Comparison of ENCODE assay signal across 20 mouse cellular contexts in the genomic region with DNA sequence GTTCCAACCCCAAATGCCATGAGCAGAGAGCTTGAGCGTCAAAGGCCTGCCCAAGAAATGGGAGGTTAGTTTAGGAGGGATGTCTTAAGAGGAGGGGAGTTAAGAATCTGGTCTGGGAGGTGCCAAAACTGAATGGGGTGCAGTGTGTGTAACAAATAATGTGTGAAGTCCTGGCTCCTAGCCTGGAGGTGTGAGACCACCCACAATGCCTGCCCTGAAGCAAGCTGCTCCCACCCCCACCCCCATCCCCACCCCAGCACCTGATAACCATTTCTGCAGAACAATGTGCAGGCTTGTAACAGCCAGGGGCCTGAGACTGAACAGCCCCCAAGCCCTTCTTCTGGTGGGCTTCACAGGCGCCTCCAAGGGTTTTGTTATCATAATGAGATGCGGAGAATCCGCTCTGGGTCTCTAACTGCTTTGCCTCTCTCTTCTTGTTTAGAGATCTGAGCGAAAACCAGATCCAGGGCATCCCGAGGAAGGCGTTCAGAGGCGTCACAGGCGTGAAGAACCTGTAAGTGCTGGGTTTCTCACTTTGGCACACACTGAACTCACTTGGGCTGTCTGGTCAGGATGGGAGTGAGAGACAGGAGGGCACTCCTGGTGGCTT.
DNase-seq lines count a peak whose midpoint lies in the region; ATAC-seq and TF ChIP-seq lines count a peak whose summit lies in the region.
"Had no signal": no experiment of that assay in that cellular context is flagged by ENCODE, and none has a peak within 500 bp of the region (broad histone marks: within the 10 kb centered on the region; RNA-seq: fewer than 3 reads in every experiment).

No protein-coding gene starts in this region.

- no peaks in the 10 kb centered on the region for H3K9me3 ChIP-seq in forebrain, embryonic 10.5 days
- H3K9me3 ChIP-seq in forebrain, postnatal 0 days (ENCODE audit: low read length): no peaks in the 10 kb centered on the region
- no peaks in the 10 kb centered on the region for H3K9me3 ChIP-seq in lung, embryonic 14.5 days (ENCODE audit: low read depth, low read length)
- no peaks in the 10 kb centered on the region for H3K9me3 ChIP-seq in limb, embryonic 12.5 days
- H3K9me3 ChIP-seq: embryonic facial prominence, embryonic 15.5 days; forebrain, embryonic 13.5 days; lung, embryonic 15.5 days; stomach, embryonic 15.5 days had no signal

- H3K36me3 ChIP-seq in forebrain, embryonic 10.5 days (replicated peaks): no peaks in the 10 kb centered on the region
- no peaks in the 10 kb centered on the region for H3K36me3 ChIP-seq in forebrain, postnatal 0 days (ENCODE audit: insufficient read depth)
- H3K36me3 ChIP-seq in lung, embryonic 14.5 days (ENCODE audit: insufficient read depth): no peaks in the 10 kb centered on the region
- no peaks in the 10 kb centered on the region for H3K36me3 ChIP-seq in limb, embryonic 12.5 days
- H3K36me3 ChIP-seq: embryonic facial prominence, embryonic 15.5 days; lung, embryonic 15.5 days; stomach, embryonic 15.5 days had no signal

- peaks cover 100% of the 10 kb centered on the region for H3K4me1 ChIP-seq in forebrain, embryonic 10.5 days
- no peaks in the 10 kb centered on the region for H3K4me1 ChIP-seq in forebrain, postnatal 0 days (ENCODE audit: insufficient read depth)
- peaks cover 7% of the 10 kb centered on the region; the same call in 1 of the 2 replicates for H3K4me1 ChIP-seq in lung, embryonic 14.5 days (ENCODE audit: insufficient read depth)
- H3K4me1 ChIP-seq in limb, embryonic 12.5 days (replicated peaks): peaks cover 85% of the 10 kb centered on the region
- H3K4me1 ChIP-seq: stomach, embryonic 15.5 days had no signal

- no peak for TF ChIP-seq CTCF in forebrain, postnatal 0 days (IDR thresholded peaks at IDR 0.05; ENCODE audit: low read depth)
- no peak for TF ChIP-seq CTCF in lung, embryonic 14.5 days (IDR thresholded peaks at IDR 0.05; ENCODE audit: low read depth)

- H3K27ac ChIP-seq in forebrain, embryonic 10.5 days: peak overlapping the region; percentile 70
- H3K27ac ChIP-seq in forebrain, postnatal 0 days (ENCODE audit: low read depth, low read length): no peak overlapping the region
- H3K27ac ChIP-seq in lung, embryonic 14.5 days (ENCODE audit: low read depth): no peak overlapping the region
- H3K27ac ChIP-seq in limb, embryonic 12.5 days: peak overlapping the region; percentile 64
- H3K27ac ChIP-seq: forebrain, embryonic 13.5 days; layer of hippocampus, adult 2 months; lung, embryonic 15.5 days; stomach, embryonic 15.5 days had no signal

- no peak overlapping the region for H3K4me3 ChIP-seq in forebrain, embryonic 10.5 days
- H3K4me3 ChIP-seq in forebrain, postnatal 0 days (ENCODE audit: low read depth, low read length): no peak overlapping the region
- no peak overlapping the region for H3K4me3 ChIP-seq in lung, embryonic 14.5 days (ENCODE audit: low read depth, low read length)
- no peak overlapping the region for H3K4me3 ChIP-seq in limb, embryonic 12.5 days (replicated peaks)
- H3K4me3 ChIP-seq: embryonic facial prominence, embryonic 15.5 days; forebrain, embryonic 13.5 days; layer of hippocampus, adult 2 months; lung, embryonic 15.5 days; myocyte; stomach, embryonic 15.5 days had no signal

- no peak for ATAC-seq in forebrain, postnatal 0 days
- ATAC-seq in lung, embryonic 14.5 days (ENCODE audit: insufficient read depth): peak; percentile 28; the same call in 1 of the 2 replicates
- ATAC-seq in limb, embryonic 12.5 days (ENCODE audit: insufficient number of reproducible peaks, insufficient read depth, low FRiP score, low TSS enrichment, low read depth): peak; percentile 61
- ATAC-seq: activated CD4-positive, CD25-positive, alpha-beta regulatory T cell, adult 4 months; forebrain, embryonic 13.5 days had no signal

- no peak overlapping the region for H3K4me2 ChIP-seq in forebrain, postnatal 0 days (ENCODE audit: low read depth)
- no peak overlapping the region for H3K4me2 ChIP-seq in lung, embryonic 14.5 days
- no peak overlapping the region for H3K4me2 ChIP-seq in limb, embryonic 12.5 days
- H3K4me2 ChIP-seq: embryonic facial prominence, embryonic 15.5 days; forebrain, embryonic 13.5 days; lung, embryonic 15.5 days; stomach, embryonic 15.5 days had no signal

- WGBS in forebrain, embryonic 10.5 days: 25% methylated on average over 9 of the region's 9 CpGs
- WGBS in forebrain, postnatal 0 days: 38% methylated on average over 9 of the region's 9 CpGs
- WGBS in lung, embryonic 14.5 days: 33% methylated on average over 9 of the region's 9 CpGs
- whole genome bisulfite sequencing in limb, embryonic 12.5 days: 21% methylated on average over 9 of the region's 9 CpGs

- no peak for DNase-seq in forebrain, embryonic 10.5 days (ENCODE audit: extremely low spot score, low spot score)
- no peak for DNase-seq in forebrain, postnatal 0 days
- DNase-seq in lung, embryonic 14.5 days: peak; percentile 35
- DNase-seq in lung, postnatal 25 days (ENCODE audit: low spot score): no peak
- peak; percentile 57 for DNase-seq in embryo, embryonic 10.5 days (ENCODE audit: low spot score)
- no peak for DNase-seq in right cerebral cortex, postnatal 4 days
- no peak for DNase-seq in MN1 (ENCODE audit: low spot score)
- DNase-seq: adrenal gland, postnatal 25 days; heart, adult 11 months; heart, postnatal 10 days; thymus, postnatal 36 days had no signal

- H3K27me3 ChIP-seq in forebrain, embryonic 10.5 days (ENCODE audit: poor library complexity, severe bottlenecking): peaks cover 74% of the 10 kb centered on the region
- H3K27me3 ChIP-seq in forebrain, postnatal 0 days (ENCODE audit: insufficient read depth, low read length): peaks cover 10% of the 10 kb centered on the region; the same call in 1 of the 2 replicates
- no peaks in the 10 kb centered on the region for H3K27me3 ChIP-seq in lung, embryonic 14.5 days (ENCODE audit: insufficient read depth, low read length)
- H3K27me3 ChIP-seq in limb, embryonic 12.5 days: no peaks in the 10 kb centered on the region
- H3K27me3 ChIP-seq: CH12.LX; embryonic facial prominence, embryonic 15.5 days; lung, embryonic 15.5 days; stomach, embryonic 15.5 days had no signal

- H3K9ac ChIP-seq in forebrain, postnatal 0 days: no peak overlapping the region
- no peak overlapping the region for H3K9ac ChIP-seq in lung, embryonic 14.5 days
- H3K9ac ChIP-seq in limb, embryonic 12.5 days (replicated peaks): no peak overlapping the region
- H3K9ac ChIP-seq: embryonic facial prominence, embryonic 15.5 days; forebrain, embryonic 13.5 days; lung, embryonic 15.5 days; stomach, embryonic 15.5 days had no signal

Comparison
In these comparisons a context has a peak if more than half of its experiments do, and no peak if none do; other contexts are left out.
1. DNase-seq: peak in lung, embryonic 14.5 days (single experiment) and embryo, embryonic 10.5 days (single experiment); none in forebrain, embryonic 10.5 days (single experiment), forebrain, postnatal 0 days (single experiment), lung, postnatal 25 days (single experiment), right cerebral cortex, postnatal 4 days (single experiment) and MN1 (single experiment).
2. H3K27ac ChIP-seq: peak in forebrain, embryonic 10.5 days (single experiment) and limb, embryonic 12.5 days (single experiment); none in forebrain, postnatal 0 days (single experiment) and lung, embryonic 14.5 days (single experiment).